Mouse (Mus musculus) retina, postnatal 1 day (tissue): ENCODE results near the gene Setmar.

Experiments used
- DNase-seq: peaks from one replicate; pipeline ENCODE4 v3.0.0-alpha.2; 2012

Setmar gene

DNA sequence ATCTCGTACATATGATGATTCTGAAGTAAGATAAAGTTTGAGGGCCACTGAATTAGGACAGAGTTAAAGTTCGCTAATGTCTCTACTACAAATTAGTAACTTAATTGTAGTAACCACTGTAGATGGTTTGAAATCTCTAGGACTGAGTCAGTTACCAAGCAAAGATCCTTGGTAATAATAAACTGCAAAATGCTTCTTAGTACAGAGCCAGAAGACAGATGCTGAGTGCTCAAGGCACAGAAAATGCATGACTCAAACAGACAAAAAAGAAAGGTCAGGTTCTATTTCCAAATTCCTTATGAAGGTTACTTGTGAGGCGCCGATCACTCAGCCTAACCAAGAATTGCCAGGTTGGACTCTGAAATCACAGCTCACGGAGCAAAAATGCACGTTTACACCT lies 53.0 kb downstream of the Setmar start:
- no peak for DNase-seq

DNA sequence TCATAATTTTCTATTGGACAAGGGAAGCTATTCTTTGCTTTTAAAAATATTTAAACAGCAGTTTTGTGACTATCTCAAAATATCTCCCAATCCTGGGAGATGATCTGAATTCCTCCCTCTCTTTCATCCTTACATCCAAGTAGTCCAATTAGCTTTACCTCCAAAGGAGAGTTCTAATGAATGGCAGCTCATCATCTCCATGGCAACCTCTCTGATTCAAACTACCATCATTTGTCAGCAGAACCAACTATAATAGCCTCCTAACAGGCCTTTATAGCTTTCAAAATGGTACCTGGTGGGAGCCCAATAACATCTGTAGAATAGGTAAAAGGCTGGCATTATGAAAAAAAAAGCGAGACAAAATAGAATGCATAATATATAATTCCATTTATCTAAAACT lies 60.6 kb downstream of the Setmar start:
- no peak for DNase-seq

DNA sequence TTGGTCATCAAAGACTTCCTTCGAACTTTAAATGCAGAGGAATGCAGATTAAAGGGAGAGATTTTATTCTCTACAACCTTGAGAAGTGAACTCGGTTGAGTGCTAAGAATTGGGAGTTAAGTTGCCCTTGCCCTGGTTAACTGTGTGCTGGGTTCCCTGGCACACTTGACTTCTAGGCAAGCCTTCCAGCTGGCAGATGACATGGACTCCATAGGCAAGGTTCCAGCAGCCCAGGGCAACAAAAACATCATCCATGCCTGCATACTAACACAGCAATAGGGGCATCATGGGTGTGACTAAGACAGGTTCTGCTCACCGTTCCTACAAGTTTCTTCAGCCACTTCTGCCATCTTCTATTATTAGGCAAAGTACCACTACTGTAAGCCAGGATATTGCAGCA lies 61.8 kb downstream of the Setmar start:
- DNase-seq, result no peak
